Mouse (Mus musculus): ENCODE data around the gene Shmt1. TPM values are rescaled to one million over a fixed set of nuclear protein-coding genes. Genes with fewer than 3 reads are reported as not detected.

Gene Shmt1
- polyA plus RNA-seq, 1 experiment from 2014 or later: 34.5 TPM

DNA sequence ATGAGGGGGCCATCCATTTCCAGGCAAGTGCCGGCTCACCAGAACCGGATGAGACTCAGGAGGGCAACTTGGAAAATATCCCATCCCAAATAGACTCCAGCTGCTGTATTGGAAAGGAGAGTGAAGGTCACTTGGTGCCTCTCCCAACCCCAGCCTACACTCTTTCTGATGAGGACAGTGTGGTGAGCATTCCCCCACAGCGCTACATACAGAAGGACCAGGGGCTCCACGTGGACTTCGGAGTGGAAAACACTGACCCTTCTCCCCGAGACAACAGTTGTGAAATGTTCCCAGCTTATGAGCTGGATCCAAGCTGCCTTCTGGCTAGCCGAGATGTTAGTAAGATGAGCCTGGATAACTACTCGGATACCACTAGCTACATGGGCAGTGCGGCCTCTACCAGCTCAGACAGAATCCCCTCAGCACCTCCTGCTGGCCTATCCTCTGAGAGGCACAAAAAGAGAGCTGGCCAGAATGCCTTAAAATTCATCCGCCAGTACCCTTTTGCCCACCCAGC, 31.8 kb downstream of the Shmt1 start:
- Histone ChIP-seq H3K4me3 (ENCODE audit: low read depth, low read length) (peak overlapping the region; percentile 63), H3K4me1 (replicated peaks; ENCODE audit: control insufficient read depth, insufficient read depth, low read length) (peaks cover 19% of the 10 kb centered on the region), H3K9ac (ENCODE audit: low read depth, low read length) (peak overlapping the region; percentile 34; the same call in 1 of the 2 replicates), H3K27me3 (replicated peaks; ENCODE audit: control insufficient read depth, insufficient read depth, low read length) (no peaks in the 10 kb centered on the region), H3K4me2 (replicated peaks; ENCODE audit: low read depth) (peak overlapping the region; percentile 83), H3K36me3 (ENCODE audit: control insufficient read depth, insufficient read depth) (peaks cover 24% of the 10 kb centered on the region), H3K9me3 (ENCODE audit: control insufficient read depth) (no peaks in the 10 kb centered on the region), H3K27ac (ENCODE audit: low read depth, low read length) (no peak overlapping the region)
- no peak for ATAC-seq
- 71% methylated on average over 10 of the region's 10 CpGs for WGBS
- no peak for TF ChIP-seq CTCF (IDR thresholded peaks at IDR 0.05; ENCODE audit: low read depth)

GRCm38 (mm10) chr11:60777801-60778370, 33.6 kb downstream of the Shmt1 start:
- H3K27me3 ChIP-seq (replicated peaks; ENCODE audit: control insufficient read depth, insufficient read depth, low read length): no peaks in the 10 kb centered on the region
- WGBS: 23% methylated on average over 16 of the region's 16 CpGs
- ATAC-seq: no peak
- H3K4me3 ChIP-seq (ENCODE audit: low read depth, low read length): peak overlapping the region; percentile 63
- H3K9me3 ChIP-seq (ENCODE audit: control insufficient read depth): no peaks in the 10 kb centered on the region
- no peak for TF ChIP-seq CTCF (IDR thresholded peaks at IDR 0.05; ENCODE audit: low read depth)
- peaks cover 11% of the 10 kb centered on the region; the same call in 1 of the 2 replicates for H3K36me3 ChIP-seq (ENCODE audit: control insufficient read depth, insufficient read depth)
- peak overlapping the region; percentile 83 for H3K4me2 ChIP-seq (replicated peaks; ENCODE audit: low read depth)
- H3K9ac ChIP-seq (ENCODE audit: low read depth, low read length): peak overlapping the region; percentile 77
- peak overlapping the region; percentile 90 for H3K27ac ChIP-seq (ENCODE audit: low read depth, low read length)
- H3K4me1 ChIP-seq (replicated peaks; ENCODE audit: control insufficient read depth, insufficient read depth, low read length): peaks cover 19% of the 10 kb centered on the region

- ATAC-seq: peak; percentile 98
- peaks cover 19% of the 10 kb centered on the region for H3K4me1 ChIP-seq (replicated peaks; ENCODE audit: control insufficient read depth, insufficient read depth, low read length)
- H3K9me3 ChIP-seq (ENCODE audit: control insufficient read depth): no peaks in the 10 kb centered on the region
- H3K9ac ChIP-seq (ENCODE audit: low read depth, low read length): peak within 1 kb of the TSS; percentile 77
- peaks cover 11% of the 10 kb centered on the region; the same call in 1 of the 2 replicates for H3K36me3 ChIP-seq (ENCODE audit: control insufficient read depth, insufficient read depth)
- no peak for TF ChIP-seq CTCF (IDR thresholded peaks at IDR 0.05; ENCODE audit: low read depth)
- H3K27ac ChIP-seq (ENCODE audit: low read depth, low read length): peak within 1 kb of the TSS; percentile 90
- H3K4me2 ChIP-seq (replicated peaks; ENCODE audit: low read depth): peak within 1 kb of the TSS; percentile 83
- H3K27me3 ChIP-seq (replicated peaks; ENCODE audit: control insufficient read depth, insufficient read depth, low read length): no peaks in the 10 kb centered on the region
- peak within 1 kb of the TSS; percentile 63 for H3K4me3 ChIP-seq (ENCODE audit: low read depth, low read length)
- WGBS: under 1% methylated on average over 62 of the region's 62 CpGs
Measured at GRCm38 (mm10) chr11:60776829-60777740, 34.4 kb downstream of the Shmt1 start, which contains the start of the genes Top3a and Smcr8. Gene Top3a, minus strand, starts transcription at chr11:60777365. Gene Smcr8, plus strand, starts transcription at chr11:60777524.

GRCm38 (mm10) chr11:60776107-60776828, 35.2 kb downstream of the Shmt1 start:
- TF ChIP-seq CTCF (IDR thresholded peaks at IDR 0.05; ENCODE audit: low read depth): no peak
- ATAC-seq: no peak
- Histone ChIP-seq H3K27me3 (replicated peaks; ENCODE audit: control insufficient read depth, insufficient read depth, low read length) (no peaks in the 10 kb centered on the region), H3K9me3 (ENCODE audit: control insufficient read depth) (no peaks in the 10 kb centered on the region), H3K9ac (ENCODE audit: low read depth, low read length) (peak overlapping the region; percentile 77), H3K4me1 (replicated peaks; ENCODE audit: control insufficient read depth, insufficient read depth, low read length) (peaks cover 19% of the 10 kb centered on the region), H3K27ac (ENCODE audit: low read depth, low read length) (peak overlapping the region; percentile 90), H3K36me3 (ENCODE audit: control insufficient read depth, insufficient read depth) (peaks cover 11% of the 10 kb centered on the region; the same call in 1 of the 2 replicates), H3K4me3 (ENCODE audit: low read depth, low read length) (peak overlapping the region; percentile 63), H3K4me2 (replicated peaks; ENCODE audit: low read depth) (peak overlapping the region; percentile 83)
- WGBS: 3% methylated on average over 17 of the region's 17 CpGs

DNA sequence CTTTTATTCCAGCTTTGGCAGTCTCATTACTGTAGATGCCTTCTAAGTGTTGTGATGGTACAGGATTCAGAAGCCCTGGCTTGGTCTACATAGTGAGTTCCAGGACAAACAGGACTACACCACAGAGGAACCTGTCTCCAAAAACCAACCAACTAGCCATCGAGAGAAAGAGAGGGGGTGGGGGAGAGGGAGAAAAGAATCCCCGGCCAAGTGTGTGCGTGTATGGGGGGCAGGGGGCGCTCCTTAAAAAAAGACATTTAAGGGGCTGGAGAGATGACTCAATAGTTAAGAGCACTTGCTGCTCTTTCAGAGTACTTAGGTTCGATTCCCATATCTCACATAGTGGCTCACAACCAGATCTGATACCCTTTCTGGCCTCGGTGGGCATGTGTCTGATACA, 35.9 kb downstream of the Shmt1 start:
- Histone ChIP-seq H3K4me2 (replicated peaks; ENCODE audit: low read depth) (peak overlapping the region; percentile 83), H3K36me3 (ENCODE audit: control insufficient read depth, insufficient read depth) (peaks cover 11% of the 10 kb centered on the region; the same call in 1 of the 2 replicates), H3K9me3 (ENCODE audit: control insufficient read depth) (no peaks in the 10 kb centered on the region), H3K27me3 (replicated peaks; ENCODE audit: control insufficient read depth, insufficient read depth, low read length) (no peaks in the 10 kb centered on the region), H3K4me1 (replicated peaks; ENCODE audit: control insufficient read depth, insufficient read depth, low read length) (peaks cover 15% of the 10 kb centered on the region), H3K9ac (ENCODE audit: low read depth, low read length) (no peak overlapping the region), H3K4me3 (ENCODE audit: low read depth, low read length) (no peak overlapping the region), H3K27ac (ENCODE audit: low read depth, low read length) (no peak overlapping the region)
- no peak for ATAC-seq
- TF ChIP-seq CTCF (IDR thresholded peaks at IDR 0.05; ENCODE audit: low read depth): no peak
- 50% methylated on average over 6 of the region's 6 CpGs for WGBS
